Mouse (Mus musculus) ES-E14 (cell line): ENCODE results near the gene Ccdc62. TPM values are rescaled to one million over a fixed set of nuclear protein-coding genes. Genes with fewer than 3 reads are reported as not detected.

Experiments used
- DNase-seq: peaks from one replicate; pipeline ENCODE4 v3.0.0-alpha.2; 2013; ENCODE audit warnings: low read depth, low spot score
- H3K27ac ChIP-seq: 2 replicates; pipeline ENCODE4 v1.5.1; 2012; ENCODE audit warnings: low read depth, mild to moderate bottlenecking, low read length, moderate library complexity, mixed read lengths; ENCODE audit not compliant: poor library complexity, insufficient read depth, severe bottlenecking
- H3K36me3 ChIP-seq: 2 replicates; pipeline ENCODE4 v1.6.1; 2012; ENCODE audit warnings: mild to moderate bottlenecking, low read length, moderate library complexity, mixed read lengths; ENCODE audit not compliant: control insufficient read depth, poor library complexity, insufficient read depth, severe bottlenecking
- H3K4me1 ChIP-seq, 2 experiments: fragments of 150-350 bp in 1 of 2; sonication (generic) in 1 of 2; 2 replicates each; pipeline ENCODE4 v1.6.1; 2012; ENCODE audit warnings: low read length in 2 of 2, mild to moderate bottlenecking in 1 of 2, mixed read lengths in 1 of 2; ENCODE audit not compliant: control insufficient read depth in 2 of 2, insufficient read depth in 2 of 2, poor library complexity in 1 of 2
- H3K4me3 ChIP-seq, 2 experiments: fragments of 150-350 bp in 1 of 2; sonication (generic) in 1 of 2; 2 replicates each; pipeline ENCODE4 v1.5.1; 2012; ENCODE audit warnings: low read length in 2 of 2, low read depth in 1 of 2, mild to moderate bottlenecking in 1 of 2, mixed read lengths in 1 of 2; ENCODE audit not compliant: insufficient read depth in 1 of 2, poor library complexity in 1 of 2, severe bottlenecking in 1 of 2
- H3K9ac ChIP-seq: 2 replicates; pipeline ENCODE4 v1.6.1; 2012; ENCODE audit warnings: low read depth, mild to moderate bottlenecking, low read length, mixed read lengths; ENCODE audit not compliant: poor library complexity, insufficient read depth, severe bottlenecking
- H3K9me3 ChIP-seq: fragments of 150-350 bp; sonication (generic); 2 replicates; pipeline ENCODE4 v1.6.1; 2012; ENCODE audit warnings: low read depth, mild to moderate bottlenecking, low read length; ENCODE audit not compliant: control insufficient read depth, insufficient read depth
- CHD2 ChIP-seq: IDR thresholded peaks from 2 replicates; pipeline ENCODE4 v1.6.1; 2014; ENCODE audit warnings: mild to moderate bottlenecking, low read depth, low read length, inconsistent platforms
- HCFC1 ChIP-seq: IDR thresholded peaks from 2 replicates; pipeline ENCODE4 v1.6.1; 2012; ENCODE audit warnings: low read length, inconsistent platforms, borderline replicate concordance; ENCODE audit not compliant: insufficient read depth
- MAFK ChIP-seq: IDR thresholded peaks from 2 replicates; pipeline ENCODE4 v1.6.1; 2014; ENCODE audit warnings: mild to moderate bottlenecking, low read depth, low read length, inconsistent platforms; ENCODE audit not compliant: insufficient read depth
- ZC3H11A ChIP-seq: IDR thresholded peaks from 2 replicates; pipeline ENCODE4 v1.6.1; 2012; ENCODE audit warnings: low read depth, mild to moderate bottlenecking, inconsistent platforms, low read length, borderline replicate concordance
- ZNF384 ChIP-seq: IDR thresholded peaks from 2 replicates; pipeline ENCODE4 v1.6.1; 2012; ENCODE audit warnings: low read depth, low read length, inconsistent platforms
- in situ Hi-C, 2 experiments: fragments of 600-800 bp; cut with MboI; formaldehyde crosslinking; loops; one replicate each; pipeline ENCODE4 v1.15.1; 2025; ENCODE audit warnings: low sequenced_read_pairs in 2 of 2, inconsistent platforms in 1 of 2; ENCODE audit not compliant: unreplicated experiment in 2 of 2
- total RNA-seq: library from RNA; depleted of rRNA; stranded (reverse); fragments of 300-350 nt; gene quantifications from 2 replicates; pipeline ENCODE4 v1.2.3, GENCODE M21; 2012

Gene Ccdc62
- total RNA-seq, 1 experiment = 6.3 TPM

- Histone ChIP-seq H3K4me3 (no peak overlapping the region), H3K36me3 (peaks cover 9% of the 10 kb centered on the region), H3K4me1 (peaks cover 0 to 22% of the 10 kb centered on the region in 2 experiments; a peak in 3 of 4 replicates), H3K9ac (no peak overlapping the region), H3K9me3 (no peaks in the 10 kb centered on the region), H3K27ac (no peak overlapping the region)
- no peak for DNase-seq
- in situ Hi-C loops = no loop called here
- TF ChIP-seq HCFC1 (no peak), MAFK (no peak), CHD2 (no peak), ZC3H11A (no peak), ZNF384 (no peak)
Measured at GRCm38 (mm10) chr5:124013747-124014146, 83.3 kb downstream of the Ccdc62 start.

GRCm38 (mm10) chr5:124014180-124014579, 83.7 kb downstream of the Ccdc62 start:
- Histone ChIP-seq H3K27ac (no peak overlapping the region), H3K4me3 (no peak overlapping the region), H3K4me1 (peaks cover 0 to 22% of the 10 kb centered on the region in 2 experiments; a peak in 3 of 4 replicates), H3K9ac (no peak overlapping the region), H3K36me3 (peaks cover 6% of the 10 kb centered on the region; the same call in 1 of the 2 replicates), H3K9me3 (no peaks in the 10 kb centered on the region)
- no peak for TF ChIP-seq CHD2
- no peak for TF ChIP-seq HCFC1
- no peak for TF ChIP-seq ZC3H11A
- no peak for DNase-seq
- in situ Hi-C loops = no loop called here

- Histone ChIP-seq H3K9ac (no peak overlapping the region), H3K4me1 (peaks cover 0 to 22% of the 10 kb centered on the region in 2 experiments; a peak in 3 of 4 replicates), H3K27ac (no peak overlapping the region), H3K9me3 (no peaks in the 10 kb centered on the region), H3K4me3 (no peak overlapping the region), H3K36me3 (peaks cover 3% of the 10 kb centered on the region; the same call in 1 of the 2 replicates)
- no peak for TF ChIP-seq MAFK
- no peak for TF ChIP-seq CHD2
- TF ChIP-seq ZC3H11A = no peak
- no peak for TF ChIP-seq ZNF384
- no peak for TF ChIP-seq HCFC1
- in situ Hi-C loops = no loop called here
- DNase-seq = no peak
Measured at GRCm38 (mm10) chr5:124014791-124015251, 84.3 kb downstream of the Ccdc62 start.

- H3K4me1 ChIP-seq = peaks cover 0 to 22% of the 10 kb centered on the region in 2 experiments; a peak in 3 of 4 replicates
- in situ Hi-C loops = no loop called here
- no peak overlapping the region for H3K27ac ChIP-seq
- no peaks in the 10 kb centered on the region for H3K9me3 ChIP-seq
- no peaks in the 10 kb centered on the region for H3K36me3 ChIP-seq
- H3K9ac ChIP-seq = no peak overlapping the region
- no peak for DNase-seq
- TF ChIP-seq HCFC1 (no peak), MAFK (no peak), ZC3H11A (no peak), CHD2 (no peak), ZNF384 (no peak)
- no peak overlapping the region for H3K4me3 ChIP-seq
Measured at GRCm38 (mm10) chr5:124015727-124016126, 85.2 kb downstream of the Ccdc62 start.

GRCm38 (mm10) chr5:124016291-124016821, 85.9 kb downstream of the Ccdc62 start:
- no peak overlapping the region for H3K9ac ChIP-seq
- in situ Hi-C loops = no loop called here
- no peaks in the 10 kb centered on the region for H3K36me3 ChIP-seq
- peaks cover 0 to 20% of the 10 kb centered on the region in 2 experiments; a peak in 3 of 4 replicates for H3K4me1 ChIP-seq
- DNase-seq = no peak
- no peak for TF ChIP-seq CHD2
- no peak for TF ChIP-seq HCFC1
- no peak for TF ChIP-seq MAFK
- TF ChIP-seq ZC3H11A = no peak
- TF ChIP-seq ZNF384 = no peak
- H3K27ac ChIP-seq = peak overlapping the region; percentile 30; the same call in 1 of the 2 replicates
- H3K9me3 ChIP-seq = no peaks in the 10 kb centered on the region
- no peak overlapping the region for H3K4me3 ChIP-seq
